Mouse (Mus musculus) heart, postnatal 0 days (tissue): ENCODE results near the gene Gm21992.

Experiments used
- CTCF ChIP-seq: IDR thresholded peaks from 2 replicates; pipeline ENCODE4 v1.5.1; 2016; ENCODE audit warnings: antibody characterized with exemption, control low read depth, low read depth
- EP300 ChIP-seq: IDR thresholded peaks from 2 replicates; pipeline ENCODE4 v1.6.1; 2016; ENCODE audit warnings: antibody characterized with exemption, low read depth

GRCm38 (mm10) chr19:4697721-4698120 lies 113.7 kb downstream of the Gm21992 start:
- TF ChIP-seq CTCF = no peak
- TF ChIP-seq EP300 = no peak
